Mouse (Mus musculus): ENCODE measurements around the gene Tbc1d22b.

GRCm38 (mm10) chr17:29541419-29541818 is 8.2 kb upstream of the Tbc1d22b start:
- no peak for TF ChIP-seq EP300 (optimal IDR thresholded peaks at IDR 0.05)
- no peak for TF ChIP-seq CTCF (IDR thresholded peaks at IDR 0.05; ENCODE audit: low read depth)

All from stomach, postnatal 0 days (tissue).